Mouse (Mus musculus) adrenal gland, adult 8-10 months (tissue): ENCODE measurements around the gene Pcp4l1. TPM values are rescaled to one million over a fixed set of nuclear protein-coding genes. Genes with fewer than 3 reads are reported as not detected.
"Not testable (repeated sequence)": the region's sequence is repeated elsewhere in the genome, so short reads cannot be mapped to it uniquely, and the experiment has no call there.

Source experiments
- DNase-seq: peaks from one replicate; pipeline ENCODE4 v3.0.0; 2022
- total RNA-seq, 4 experiments: library from RNA; stranded (reverse); gene quantifications; 2 replicates each; pipeline ENCODE4 v1.2.4; 2022

Gene Pcp4l1
- total RNA-seq, 4 experiments from 2014 or later, result 55.7 to 66.0 (median 59.2) TPM

DNA sequence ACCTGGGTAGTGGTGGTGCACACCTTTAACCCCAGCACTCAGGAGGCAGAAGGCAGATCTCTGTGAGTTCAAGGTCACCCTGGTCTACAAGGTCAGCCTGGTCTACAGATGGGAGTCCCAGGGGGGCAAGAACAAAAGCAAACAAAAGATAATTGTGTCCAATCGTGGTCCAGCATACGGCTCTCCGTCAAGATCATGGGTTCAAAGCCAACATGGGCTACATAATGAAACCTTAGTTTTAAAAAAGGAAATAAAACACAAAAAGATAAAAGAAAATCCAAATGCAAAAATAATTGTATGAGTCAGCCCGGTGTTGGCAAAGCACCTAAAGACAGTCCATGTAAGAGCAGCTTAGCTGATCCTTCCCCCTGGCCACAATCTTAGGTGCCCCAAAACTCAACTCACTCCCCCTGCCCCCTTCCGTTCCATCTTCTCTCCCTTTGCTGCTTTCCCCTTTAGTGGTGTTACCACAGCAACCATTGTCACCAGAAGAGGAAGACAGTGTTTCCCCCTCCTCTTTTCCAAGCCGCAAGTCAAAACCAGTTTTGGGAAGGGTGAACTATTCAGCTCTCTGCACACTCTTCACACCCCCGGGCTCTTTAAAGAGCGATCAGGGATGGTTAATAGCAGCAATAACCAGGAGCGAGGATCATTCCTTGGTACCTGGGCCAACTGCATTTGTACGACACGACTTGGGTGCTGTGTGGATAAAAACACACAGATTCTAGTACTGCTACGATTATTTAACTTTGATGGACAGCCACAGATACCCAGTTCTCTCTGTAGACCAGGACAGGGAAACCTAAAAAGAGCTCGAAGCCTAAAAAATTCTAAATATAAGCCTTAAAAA is 8.0 kb downstream of the Pcp4l1 start:
- no peak for DNase-seq

DNA sequence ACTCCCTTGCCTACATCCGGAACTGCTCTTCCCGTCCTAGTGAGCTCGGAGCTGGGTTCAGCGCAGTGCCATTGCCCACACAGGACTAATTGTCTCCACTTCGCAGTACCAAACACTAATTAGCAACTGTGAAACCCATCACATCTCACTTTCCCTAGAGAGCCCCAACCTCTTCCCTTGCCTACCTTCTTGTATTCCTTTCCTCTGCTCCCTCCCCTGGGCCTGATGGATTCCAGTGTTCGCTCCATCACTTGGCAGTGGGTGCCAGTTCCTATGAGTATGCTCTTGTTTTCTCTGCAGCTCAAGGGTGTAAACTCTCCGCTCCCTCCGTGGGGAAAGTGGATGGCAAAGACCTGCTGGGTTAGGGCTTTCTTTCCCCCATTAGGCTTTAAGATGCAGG is 10.4 kb downstream of the Pcp4l1 start:
- no peak for DNase-seq

DNA sequence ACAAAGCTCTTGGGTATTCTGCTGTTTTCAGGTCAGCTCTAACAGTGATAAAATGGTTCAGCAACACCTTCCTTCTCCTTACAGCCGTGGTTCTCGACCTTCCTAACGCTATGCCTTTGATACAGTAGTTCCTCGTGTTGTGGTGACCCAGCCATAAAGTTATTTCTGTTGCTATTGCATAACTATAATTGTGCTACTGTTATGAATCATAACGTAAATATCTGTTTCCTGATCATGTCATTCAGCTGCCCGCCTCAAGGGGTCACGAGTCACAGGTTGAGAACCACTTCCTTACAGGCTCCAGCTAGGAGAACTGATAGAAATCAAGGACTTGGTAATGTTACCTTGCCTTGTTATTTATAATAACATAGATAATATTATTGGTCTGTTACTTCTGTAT is 11.8 kb downstream of the Pcp4l1 start:
- no peak for DNase-seq

DNA sequence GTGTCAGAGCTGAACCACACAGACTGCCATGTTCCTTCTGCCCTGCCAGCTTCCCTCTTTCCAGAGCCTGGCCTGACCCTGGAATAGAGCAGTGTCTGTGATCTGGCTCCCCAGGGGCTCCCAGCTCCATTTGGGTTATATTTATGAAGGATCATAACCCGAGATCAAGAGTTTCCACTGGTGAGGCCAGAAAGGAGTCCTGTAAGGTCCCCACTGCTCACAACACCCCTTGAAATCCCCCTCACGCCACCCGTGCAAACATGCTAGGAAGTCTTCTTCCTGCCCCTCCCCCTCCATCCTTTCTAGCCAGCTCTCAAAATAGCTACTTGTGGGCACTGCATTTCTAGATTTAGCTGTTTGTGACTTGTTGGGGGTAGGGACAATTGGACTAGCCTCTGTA is 12.4 kb downstream of the Pcp4l1 start:
- no peak for DNase-seq

DNA sequence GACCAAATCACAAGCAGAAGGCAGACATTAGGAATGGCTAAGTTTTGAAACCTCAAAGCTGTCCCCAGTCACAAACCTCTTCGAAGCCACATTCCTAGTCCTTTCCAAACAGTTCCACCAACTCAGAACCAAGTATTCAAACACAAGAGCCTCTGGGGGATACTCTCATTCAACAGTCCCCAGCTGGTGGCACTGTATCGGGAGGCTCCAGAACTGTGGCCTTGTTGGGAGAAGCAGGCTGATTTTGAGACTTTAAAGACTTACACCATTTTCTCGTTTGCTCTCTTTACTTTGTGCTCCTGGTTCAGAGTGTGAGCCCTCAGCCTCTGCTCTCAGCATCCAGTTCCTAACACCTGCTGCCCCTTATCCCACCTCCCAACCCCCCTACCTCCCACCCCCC is 13.0 kb downstream of the Pcp4l1 start:
- no peak for DNase-seq

DNA sequence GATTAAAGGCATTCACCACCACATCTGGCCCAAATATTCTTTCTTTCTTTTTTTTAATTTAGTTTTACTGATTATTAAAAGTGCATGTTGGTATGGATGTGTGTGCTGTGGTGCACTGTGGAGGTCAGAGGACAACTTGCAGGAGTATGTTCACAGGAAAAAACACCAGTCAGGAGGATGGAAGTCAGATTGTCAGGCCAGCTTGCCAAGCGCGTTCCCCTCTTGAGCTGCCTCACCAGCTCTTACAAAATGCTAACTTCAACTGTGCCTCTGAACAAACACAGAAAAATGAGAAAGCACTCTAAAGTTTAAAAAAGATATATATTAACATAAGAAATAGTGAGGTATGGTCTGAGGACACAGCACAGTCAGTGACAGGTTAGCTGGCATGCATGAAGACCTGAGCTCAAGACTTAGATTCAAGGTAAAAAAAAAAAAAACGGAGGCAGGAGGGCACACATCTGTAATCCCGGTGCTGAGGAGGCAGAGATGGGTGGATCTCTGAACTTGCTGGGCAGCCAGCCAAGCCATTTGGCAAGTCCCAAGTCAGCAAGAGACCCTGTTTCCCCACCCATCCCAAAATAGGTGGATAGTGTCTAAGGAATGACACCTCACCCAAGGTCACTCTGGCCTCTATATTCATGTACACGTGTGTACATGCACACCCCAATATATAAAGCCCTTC is 16.4 kb downstream of the Pcp4l1 start:
- DNase-seq, result no peak

DNA sequence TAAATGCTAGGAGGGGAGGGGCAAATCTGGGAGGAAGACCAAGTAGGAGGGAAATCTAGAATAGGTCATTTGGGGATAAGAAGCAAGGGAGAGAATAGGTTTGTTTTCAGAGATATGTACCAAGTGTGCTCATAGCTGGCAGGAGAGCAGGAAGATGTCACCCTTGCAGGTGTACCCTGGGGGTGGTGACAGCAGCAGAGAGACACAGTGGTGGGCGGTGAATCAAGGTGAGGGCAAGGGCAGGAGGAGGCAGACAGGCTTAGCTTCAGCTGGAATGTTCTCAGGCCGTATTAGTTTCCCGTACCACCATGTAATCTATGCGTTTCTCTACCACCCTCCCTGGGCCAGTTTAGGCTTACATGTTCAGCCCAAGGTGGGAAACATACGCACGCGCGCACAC is 23.3 kb downstream of the Pcp4l1 start:
- DNase-seq, result no peak

DNA sequence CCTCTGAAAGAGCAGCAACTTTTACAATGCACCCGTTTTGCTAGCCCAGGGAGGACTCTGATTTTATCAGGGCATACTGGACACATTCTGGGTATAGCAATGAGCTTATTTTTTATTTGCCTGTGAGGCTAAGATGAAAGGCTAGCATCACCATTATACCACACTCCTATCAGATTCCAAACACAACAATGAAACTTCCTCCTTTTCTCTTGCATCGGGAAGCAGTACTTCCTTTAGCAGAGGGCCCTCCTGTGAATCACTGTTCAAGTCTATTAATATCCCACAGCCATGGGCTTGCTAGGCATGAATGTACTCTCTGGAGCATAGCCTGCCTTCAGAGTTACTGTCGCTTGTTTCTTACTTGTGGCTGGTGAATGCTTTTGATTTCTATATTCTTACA is 24.9 kb downstream of the Pcp4l1 start:
- DNase-seq, result no peak

DNA sequence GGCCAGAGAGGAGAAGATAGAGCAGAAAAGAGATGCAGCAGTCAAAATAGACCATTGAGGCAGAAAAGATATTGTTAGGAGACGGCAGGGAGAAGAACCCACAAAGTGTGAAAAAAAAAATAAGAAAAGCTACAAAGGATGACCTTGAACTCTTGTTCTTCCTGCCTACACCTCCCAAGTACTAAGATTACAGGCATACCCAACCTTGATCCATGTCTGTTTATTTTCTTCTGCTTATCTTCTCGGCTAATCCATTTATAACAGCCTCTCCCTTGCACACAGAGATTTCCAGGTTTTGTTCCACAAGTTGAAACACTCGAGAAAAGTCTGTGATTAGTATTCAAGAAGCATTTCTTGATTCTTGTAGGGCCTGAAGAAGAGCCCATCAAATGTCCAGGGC is 26.2 kb downstream of the Pcp4l1 start:
- no peak for DNase-seq

DNA sequence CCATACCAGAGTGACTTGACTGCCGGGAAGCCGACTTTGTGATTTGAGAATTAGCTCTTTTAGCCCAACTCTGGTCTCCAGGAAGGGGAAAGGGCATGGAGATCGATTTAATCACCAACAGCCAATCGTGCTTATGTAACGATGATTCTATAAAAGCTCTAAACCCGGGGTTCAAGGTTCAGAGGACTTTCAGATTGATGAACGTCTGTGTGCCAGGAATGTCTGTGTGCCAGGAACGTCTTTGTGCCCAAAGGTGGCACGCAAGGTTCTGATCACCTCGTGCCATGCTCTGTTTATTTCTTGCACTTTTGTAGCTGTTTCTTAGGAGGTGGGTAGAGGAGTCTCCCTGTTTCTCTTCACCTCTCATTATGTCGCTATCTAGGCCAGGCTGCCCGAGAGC is 27.2 kb downstream of the Pcp4l1 start:
- DNase-seq, result no peak

DNA sequence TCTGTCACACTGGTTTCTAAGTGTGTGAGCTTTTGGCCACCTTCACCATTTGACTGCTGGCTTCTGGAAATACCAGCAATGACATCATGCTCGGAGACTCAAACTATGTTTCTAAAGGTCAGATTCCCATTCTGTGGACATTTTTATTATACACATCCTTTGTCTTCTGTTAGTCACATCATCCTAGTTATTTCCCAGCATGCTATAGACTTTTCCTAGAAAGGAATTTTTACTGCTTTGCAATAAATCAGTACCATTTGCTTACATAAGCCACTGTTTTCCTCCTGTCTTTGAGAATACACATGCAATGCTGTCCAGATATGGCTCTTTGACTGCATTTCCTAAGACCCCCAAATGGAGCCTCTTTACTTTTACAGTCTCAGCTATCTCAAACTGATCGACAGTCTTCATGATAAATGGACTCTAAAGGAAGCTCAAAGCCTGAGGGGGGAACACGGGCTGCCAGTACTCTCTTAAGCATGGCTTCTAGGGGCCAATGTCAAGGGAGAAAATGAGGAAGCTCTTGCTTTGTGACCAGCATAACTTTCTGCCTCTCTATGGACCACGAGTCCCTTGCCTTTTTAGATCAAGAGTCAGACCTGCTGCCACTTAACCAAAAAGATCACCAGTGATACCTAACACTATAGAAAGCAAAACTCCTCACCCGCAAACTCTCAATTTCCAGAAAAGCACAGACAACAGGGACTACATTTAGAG is 30.3 kb downstream of the Pcp4l1 start:
- DNase-seq, result no peak

DNA sequence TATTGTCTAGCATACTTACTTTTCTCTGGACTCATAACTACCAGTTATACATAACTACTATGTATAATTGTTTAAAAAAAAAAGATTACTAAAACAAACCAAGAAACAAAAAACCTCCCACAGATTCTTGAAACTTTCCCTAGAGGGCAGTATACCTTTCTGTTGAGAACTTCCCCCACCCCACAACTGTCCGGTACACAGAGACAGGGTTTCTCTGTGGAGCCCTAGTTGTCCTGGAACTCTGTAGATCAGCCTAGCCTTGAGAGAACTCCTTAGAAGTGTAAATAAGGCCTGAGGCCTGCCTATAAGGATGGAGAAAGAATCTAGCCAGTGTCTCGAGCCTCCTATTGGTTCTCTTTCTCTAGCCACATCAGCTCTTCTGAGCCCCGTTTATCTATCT is 31.8 kb downstream of the Pcp4l1 start:
- no peak for DNase-seq

DNA sequence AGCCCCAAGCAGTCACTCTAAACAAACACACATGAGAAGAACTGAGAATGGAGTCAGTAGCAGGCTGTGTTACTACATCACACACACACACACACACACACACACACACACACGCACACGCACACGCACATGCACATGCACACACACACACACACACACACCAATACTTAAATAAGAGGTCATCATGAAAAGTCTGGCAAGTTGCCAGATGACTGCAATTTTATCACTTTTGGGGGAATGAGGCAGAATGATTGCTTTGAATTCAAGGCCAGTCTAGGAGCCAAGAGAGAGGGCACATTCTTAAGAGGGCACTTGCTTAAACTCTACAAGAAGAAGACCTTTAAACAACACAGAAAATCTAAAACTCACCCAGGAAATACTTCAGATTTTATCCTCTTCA is 33.5 kb downstream of the Pcp4l1 start:
- no peak for DNase-seq

DNA sequence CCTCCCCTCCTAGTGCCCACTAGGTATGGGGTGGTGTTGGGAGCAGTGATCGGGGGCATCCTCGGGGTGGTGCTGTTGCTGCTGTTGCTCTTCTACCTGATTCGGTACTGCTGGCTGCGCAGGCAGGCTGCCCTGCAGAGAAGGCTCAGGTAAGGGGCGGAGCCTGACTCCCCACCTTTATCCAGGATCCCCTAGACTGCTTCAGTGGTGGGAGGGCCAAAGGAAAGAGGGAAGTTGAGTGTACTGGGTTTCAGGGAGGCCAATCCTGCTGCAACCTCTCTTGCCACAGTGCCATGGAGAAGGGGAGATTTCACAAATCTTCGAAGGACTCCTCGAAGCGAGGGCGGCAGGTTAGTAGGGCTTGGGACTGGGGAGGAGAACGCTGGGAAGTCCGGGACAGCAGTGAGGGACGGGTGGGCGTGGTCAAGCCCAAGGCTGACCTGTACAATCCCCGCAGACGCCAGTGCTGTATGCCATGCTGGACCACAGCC is 36.5 kb downstream of the Pcp4l1 start:
- no peak for DNase-seq

DNA sequence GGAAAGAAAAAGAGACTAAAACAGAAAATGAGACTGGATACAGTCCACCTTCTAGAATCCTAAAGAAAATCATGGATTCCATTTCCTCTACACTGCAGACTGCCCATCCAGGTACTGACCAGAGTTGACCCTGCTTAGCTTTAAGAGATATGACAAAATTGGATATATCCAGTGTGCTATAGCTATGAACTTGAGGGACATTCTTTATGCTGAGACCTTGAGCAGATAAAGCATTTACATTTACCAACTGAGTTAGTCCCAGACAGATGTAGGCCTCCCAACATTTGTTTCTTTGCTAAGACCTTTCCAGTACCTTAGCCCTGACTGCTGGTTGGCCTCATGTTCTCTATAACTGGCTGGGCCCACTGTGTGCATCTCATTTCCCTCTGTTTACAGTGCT is 38.1 kb downstream of the Pcp4l1 start:
- DNase-seq, result no peak

DNA sequence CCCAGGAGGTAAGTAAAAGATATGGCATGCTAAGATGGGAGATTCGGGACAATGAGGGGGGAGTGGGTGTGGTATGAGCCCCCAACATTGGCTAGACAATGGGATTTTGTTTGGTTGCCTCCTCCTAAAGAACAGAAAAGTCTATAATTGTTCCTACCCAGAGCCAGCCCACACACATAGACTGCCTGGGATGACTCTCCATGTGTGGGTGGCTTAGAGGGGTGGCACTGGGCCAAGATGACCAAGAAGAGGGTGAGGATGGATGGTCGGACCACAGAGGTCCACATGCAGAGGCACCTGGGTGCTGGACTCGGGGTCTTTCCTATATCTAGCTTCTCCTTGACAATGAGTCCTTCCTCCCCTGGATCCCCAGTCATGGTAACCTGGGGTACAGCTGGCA is 39.4 kb downstream of the Pcp4l1 start:
- no peak for DNase-seq

DNA sequence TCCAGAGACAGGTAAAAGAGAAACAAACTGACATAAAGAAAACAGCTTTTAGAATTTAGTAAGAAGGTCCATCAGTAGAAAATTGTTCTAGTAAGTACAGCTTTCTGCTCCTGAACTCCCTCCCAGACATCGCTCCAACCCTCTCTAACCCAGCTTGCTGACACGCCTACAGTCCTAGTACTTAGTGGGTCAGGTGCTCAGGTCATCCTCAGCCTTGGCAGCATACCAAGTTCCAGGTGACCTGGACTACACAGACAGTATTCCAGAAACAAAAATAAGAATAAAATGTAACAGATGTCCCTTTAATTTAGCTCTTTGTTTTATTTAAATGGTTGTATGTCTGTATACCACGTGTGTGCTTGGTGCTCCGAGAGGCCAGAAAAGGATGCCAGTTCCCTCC is 44.1 kb downstream of the Pcp4l1 start:
- DNase-seq, result no peak

DNA sequence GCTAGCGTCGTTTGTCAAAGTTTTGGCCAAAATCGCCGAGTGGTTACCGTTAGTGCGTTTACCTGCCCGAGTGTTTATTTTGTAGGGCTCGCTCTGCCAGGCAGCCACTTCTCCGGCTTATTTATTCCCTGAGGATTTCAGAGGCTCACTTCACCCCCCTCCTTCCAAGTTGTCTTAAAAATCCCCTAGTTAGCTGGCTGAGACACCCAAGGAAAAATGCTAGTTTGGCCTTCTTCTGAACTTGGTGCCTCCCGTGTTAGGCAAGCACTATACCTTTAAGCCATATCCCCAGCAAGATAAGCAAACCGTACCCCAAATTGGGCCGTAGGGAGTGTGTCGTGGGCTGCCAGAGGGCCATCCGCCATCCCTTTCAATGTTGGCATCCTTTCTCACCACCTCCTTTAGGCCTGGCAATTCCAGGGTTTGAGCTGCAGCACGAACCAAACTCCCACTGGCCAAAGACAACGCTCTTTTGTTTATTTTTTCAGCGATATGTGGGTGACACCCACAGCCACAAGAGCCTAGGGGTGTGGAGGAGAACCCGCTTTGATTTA is 45.2 kb downstream of the Pcp4l1 start:
- no peak for DNase-seq

DNA sequence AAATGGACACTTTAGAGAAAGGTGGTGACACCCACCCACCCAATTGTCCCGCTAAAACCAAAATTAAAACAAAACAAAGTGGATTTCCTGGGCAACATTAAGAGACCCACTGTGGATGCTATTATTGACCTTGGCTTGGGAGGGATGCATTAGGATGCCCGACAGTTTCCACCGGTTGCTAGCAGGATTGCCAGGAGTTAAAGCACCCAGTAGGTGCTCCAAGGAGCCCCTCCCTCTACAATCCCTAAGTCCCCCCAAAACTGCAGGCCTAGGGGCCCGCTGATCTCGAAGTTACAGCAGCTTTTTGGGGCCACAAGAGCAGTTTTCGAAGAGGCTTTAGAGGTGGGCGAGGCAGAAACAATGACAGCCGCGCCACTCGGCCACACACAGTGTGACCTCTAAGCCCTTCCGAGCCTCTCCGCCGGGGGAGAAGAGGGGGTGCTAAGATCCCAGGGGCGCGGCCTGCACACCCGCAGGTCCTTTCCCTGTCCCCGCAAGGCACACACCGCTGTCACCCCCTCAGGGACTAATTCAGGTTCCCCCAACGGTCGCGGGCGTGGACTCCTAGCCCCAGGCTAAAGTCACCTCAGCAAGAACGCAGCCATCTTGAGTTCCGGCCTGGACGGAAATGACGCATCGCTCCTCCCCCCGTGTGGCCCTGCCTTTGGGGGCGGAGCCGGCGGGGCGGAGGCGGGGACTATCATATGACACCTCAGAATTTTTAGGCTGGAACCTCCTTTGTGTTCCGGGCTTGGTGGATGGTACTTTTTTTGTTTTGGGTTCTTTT is 45.9 kb downstream of the Pcp4l1 start, which contains the start of the genes Sdhc and Mpz:
TSS of gene Sdhc (minus strand) at position 630 of the 787 bp plus-strand sequence.
TSS of gene Mpz (plus strand) at position 738 of the 787 bp plus-strand sequence.
- peak; percentile 93 for DNase-seq

DNA sequence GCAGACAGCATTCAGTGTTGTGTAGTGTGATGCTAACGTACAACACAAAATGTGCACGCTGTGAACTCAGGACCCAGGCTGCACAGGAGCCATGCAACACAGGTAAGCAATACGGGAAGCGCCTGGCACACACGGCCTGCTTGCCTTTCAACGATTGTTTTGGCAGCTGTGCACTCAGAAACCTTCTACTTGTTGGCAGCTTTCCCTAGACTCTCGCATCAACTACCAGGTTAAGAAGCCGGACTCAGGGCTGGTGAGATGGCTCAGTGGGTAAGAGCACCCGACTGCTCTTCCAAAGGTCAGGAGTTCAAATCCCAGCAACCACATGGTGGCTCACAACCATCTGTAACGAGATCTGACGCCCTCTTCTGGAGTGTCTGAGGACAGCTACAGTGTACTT is 53.1 kb downstream of the Pcp4l1 start:
- not testable (repeated sequence) for DNase-seq

DNA sequence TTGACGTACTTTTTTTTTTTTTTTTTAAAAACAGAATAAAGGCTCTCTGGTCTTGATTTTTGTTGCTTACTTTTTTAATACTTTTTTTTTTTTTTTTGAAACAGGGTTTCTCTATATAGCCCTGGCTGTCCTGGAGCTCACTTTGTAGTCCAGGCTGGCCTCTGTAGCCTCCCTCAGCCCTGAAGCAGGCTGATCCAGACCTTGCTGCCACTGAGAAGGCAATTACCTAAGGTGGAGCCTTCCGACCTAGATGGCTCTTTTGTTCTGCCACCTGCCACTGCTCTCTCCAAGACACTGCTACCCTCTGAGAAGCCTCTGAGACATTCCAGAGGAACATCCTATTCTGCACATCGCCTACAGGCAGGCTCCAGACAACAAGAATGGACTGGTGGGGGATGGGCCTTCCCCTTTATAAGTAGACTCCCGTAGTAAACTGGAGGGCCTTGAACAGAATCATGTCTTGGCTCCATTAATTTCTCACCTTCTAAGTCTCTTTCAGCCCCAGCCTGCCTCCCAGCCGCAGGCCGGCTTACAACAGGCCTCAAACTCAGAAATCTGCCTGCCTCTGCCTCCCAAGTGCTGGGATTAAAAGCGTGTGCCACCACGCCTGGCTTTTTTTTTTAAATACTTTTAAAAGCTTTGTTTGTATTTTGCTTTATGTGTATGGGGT is 58.4 kb downstream of the Pcp4l1 start:
- not testable (repeated sequence) for DNase-seq
